Mouse (Mus musculus): ENCODE measurements around the gene Gap43. TPM values are rescaled to one million over a fixed set of nuclear protein-coding genes. Genes with fewer than 3 reads are reported as not detected.

Gap43 gene
- polyA plus RNA-seq, 1 experiment from 2014 or later, result 719 TPM

GRCm38 (mm10) chr16:42337663-42338062 is 2.8 kb downstream of the Gap43 start:
- Histone ChIP-seq H3K9ac (replicated peaks) (peak overlapping the region; percentile 78; the same call in 1 of the 2 replicates), H3K27me3 (no peaks in the 10 kb centered on the region), H3K27ac (replicated peaks) (peak overlapping the region; percentile 93), H3K4me3 (peak overlapping the region; percentile 68), H3K9me3 (no peaks in the 10 kb centered on the region), H3K4me2 (replicated peaks) (peak overlapping the region; percentile 71), H3K36me3 (no peaks in the 10 kb centered on the region), H3K4me1 (peaks cover 38% of the 10 kb centered on the region)
- no peak for ATAC-seq (replicated peaks)
- 56% methylated on average over 2 of the region's 2 CpGs for WGBS

GRCm38 (mm10) chr16:42336610-42337009 is 3.8 kb downstream of the Gap43 start:
- no peaks in the 10 kb centered on the region for H3K27me3 ChIP-seq
- H3K4me3 ChIP-seq, result peak overlapping the region; percentile 68
- no peaks in the 10 kb centered on the region for H3K36me3 ChIP-seq
- no peaks in the 10 kb centered on the region for H3K9me3 ChIP-seq
- peaks cover 40% of the 10 kb centered on the region for H3K4me1 ChIP-seq
- ATAC-seq (replicated peaks), result no peak
- H3K4me2 ChIP-seq (replicated peaks), result peak overlapping the region; percentile 71
- 0 out of 2 replicates have a peak overlapping the region, but pooled peaks have one; percentile 8 for H3K27ac ChIP-seq (replicated peaks)
- H3K9ac ChIP-seq (replicated peaks), result no peak overlapping the region
- 48% methylated on average over 2 of the region's 2 CpGs for WGBS

- 45% methylated on average over 4 of the region's 4 CpGs for WGBS
- no peaks in the 10 kb centered on the region for H3K9me3 ChIP-seq
- ATAC-seq (replicated peaks), result no peak
- peaks cover 15% of the 10 kb centered on the region for H3K4me1 ChIP-seq
- H3K4me3 ChIP-seq, result no peak overlapping the region
- no peak overlapping the region for H3K4me2 ChIP-seq (replicated peaks)
- H3K36me3 ChIP-seq, result no peaks in the 10 kb centered on the region; the same call in 1 of the 2 replicates
- H3K27me3 ChIP-seq, result no peaks in the 10 kb centered on the region
- no peak overlapping the region for H3K9ac ChIP-seq (replicated peaks)
- no peak overlapping the region for H3K27ac ChIP-seq (replicated peaks)
Measured at GRCm38 (mm10) chr16:42332321-42332720, 8.1 kb downstream of the Gap43 start.

DNA sequence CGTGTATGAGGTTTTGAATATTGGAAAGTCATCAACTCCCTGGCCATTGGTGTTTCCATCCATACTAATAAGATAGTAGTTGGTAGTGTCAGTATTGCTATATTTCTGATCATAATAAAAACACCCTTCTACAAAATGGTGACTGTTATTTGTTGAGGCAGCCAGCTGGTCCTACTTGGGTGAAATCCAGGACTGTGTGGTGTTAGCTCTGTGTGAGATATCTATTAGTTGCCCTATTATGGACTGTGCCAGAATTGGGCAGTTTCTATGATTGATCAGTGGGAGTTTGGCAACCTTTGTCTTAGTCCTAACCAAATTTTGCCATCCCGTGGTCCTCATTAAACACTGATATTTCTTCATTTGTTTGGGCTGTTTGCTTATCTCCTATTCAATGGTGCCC is 14.3 kb downstream of the Gap43 start:
- H3K27ac ChIP-seq (replicated peaks), result no peak overlapping the region
- H3K9me3 ChIP-seq, result no peaks in the 10 kb centered on the region
- ATAC-seq (replicated peaks), result 0 out of 2 replicates have a peak, but pooled peaks have one; percentile 32
- H3K4me1 ChIP-seq, result no peaks in the 10 kb centered on the region
- H3K9ac ChIP-seq (replicated peaks), result no peak overlapping the region
- no peaks in the 10 kb centered on the region; the same call in 1 of the 2 replicates for H3K36me3 ChIP-seq
- WGBS, result 69% methylated on average over 2 of the region's 2 CpGs
- no peak overlapping the region for H3K4me3 ChIP-seq
- H3K4me2 ChIP-seq (replicated peaks), result no peak overlapping the region
- H3K27me3 ChIP-seq, result no peaks in the 10 kb centered on the region

DNA sequence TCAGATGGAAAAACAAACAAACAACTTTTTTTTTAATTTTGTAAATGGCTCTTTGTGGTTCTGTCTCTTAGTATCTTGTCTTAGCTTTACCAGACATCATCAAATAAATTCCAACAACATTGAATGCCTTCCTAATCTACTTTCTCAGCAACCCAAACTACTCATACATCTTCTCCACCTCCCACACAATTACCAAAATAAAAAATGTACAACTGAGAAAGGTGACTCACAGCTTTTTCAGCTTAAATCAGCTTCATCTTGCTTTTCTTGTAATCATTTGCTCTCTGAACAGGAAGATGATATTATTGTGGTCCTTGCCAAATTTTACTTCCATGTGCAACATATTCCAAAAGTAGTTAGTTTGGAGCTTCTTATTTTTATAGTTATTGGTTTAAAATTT is 14.9 kb downstream of the Gap43 start:
- no peaks in the 10 kb centered on the region for H3K27me3 ChIP-seq
- no peak overlapping the region for H3K4me3 ChIP-seq
- no peaks in the 10 kb centered on the region for H3K4me1 ChIP-seq
- no peaks in the 10 kb centered on the region; the same call in 1 of the 2 replicates for H3K36me3 ChIP-seq
- H3K27ac ChIP-seq (replicated peaks), result no peak overlapping the region
- H3K9me3 ChIP-seq, result no peaks in the 10 kb centered on the region
- H3K9ac ChIP-seq (replicated peaks), result no peak overlapping the region
- H3K4me2 ChIP-seq (replicated peaks), result no peak overlapping the region
- no peak for ATAC-seq (replicated peaks)

DNA sequence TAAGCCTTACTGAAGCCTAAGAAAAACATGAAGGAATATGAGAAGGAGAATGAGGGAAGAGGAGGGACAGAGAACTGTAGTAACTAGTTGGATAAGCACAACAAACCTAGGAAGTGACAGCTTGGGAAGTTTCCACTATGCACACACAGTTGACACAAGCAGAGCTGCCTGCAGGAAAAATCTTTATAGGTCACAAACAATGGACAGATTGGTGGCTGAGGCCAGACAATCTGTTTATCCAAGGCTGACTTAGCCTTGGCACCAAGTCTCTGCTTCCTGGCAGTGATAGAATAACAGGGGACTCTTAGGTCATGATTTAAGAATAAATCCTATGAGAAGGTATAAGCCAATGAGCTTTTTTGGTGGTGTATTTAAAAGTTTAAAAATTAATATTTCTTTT is 20.6 kb downstream of the Gap43 start:
- H3K9me3 ChIP-seq, result no peaks in the 10 kb centered on the region
- no peak overlapping the region for H3K4me2 ChIP-seq (replicated peaks)
- H3K9ac ChIP-seq (replicated peaks), result no peak overlapping the region
- H3K36me3 ChIP-seq, result no peaks in the 10 kb centered on the region
- H3K4me1 ChIP-seq, result peaks cover 9% of the 10 kb centered on the region
- no peaks in the 10 kb centered on the region for H3K27me3 ChIP-seq
- no peak overlapping the region; the same call in 1 of the 2 replicates for H3K27ac ChIP-seq (replicated peaks)
- no peak overlapping the region for H3K4me3 ChIP-seq
- no peak for ATAC-seq (replicated peaks)

GRCm38 (mm10) chr16:42319365-42319764 is 21.1 kb downstream of the Gap43 start:
- no peak overlapping the region for H3K4me3 ChIP-seq
- no peak overlapping the region for H3K4me2 ChIP-seq (replicated peaks)
- no peak overlapping the region for H3K9ac ChIP-seq (replicated peaks)
- peaks cover 9% of the 10 kb centered on the region for H3K4me1 ChIP-seq
- WGBS, result 78% methylated on average over 5 of the region's 5 CpGs
- no peaks in the 10 kb centered on the region for H3K36me3 ChIP-seq
- no peaks in the 10 kb centered on the region for H3K27me3 ChIP-seq
- H3K9me3 ChIP-seq, result no peaks in the 10 kb centered on the region
- ATAC-seq (replicated peaks), result no peak
- no peak overlapping the region; the same call in 1 of the 2 replicates for H3K27ac ChIP-seq (replicated peaks)

DNA sequence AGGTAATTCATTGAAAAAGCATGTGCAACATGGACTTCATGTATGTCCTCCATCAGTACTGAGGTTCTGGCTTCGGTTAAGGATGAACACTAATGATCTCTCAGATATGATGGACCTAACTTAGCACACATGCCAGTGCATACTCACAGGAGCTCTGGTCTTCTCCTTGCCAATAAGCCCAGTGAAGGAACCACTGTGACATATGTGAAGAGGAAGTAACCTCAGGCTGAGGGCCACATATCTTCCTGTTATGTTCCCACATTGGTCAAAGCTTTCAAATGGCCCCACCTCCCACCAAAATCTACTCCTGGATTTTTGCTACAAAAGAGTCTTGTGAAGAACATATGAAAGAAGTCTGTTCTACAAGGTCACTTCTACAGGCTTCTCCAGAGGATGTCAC is 28.3 kb downstream of the Gap43 start:
- no peak for ATAC-seq (replicated peaks)
- no peaks in the 10 kb centered on the region for H3K27me3 ChIP-seq
- no peaks in the 10 kb centered on the region for H3K36me3 ChIP-seq
- H3K4me1 ChIP-seq, result 0 out of 2 replicates have a peak, but pooled peaks cover 8% of the 10 kb centered on the region
- 100% methylated on average over 1 of the region's 1 CpGs for WGBS
- no peak overlapping the region for H3K4me2 ChIP-seq (replicated peaks)
- no peak overlapping the region for H3K9ac ChIP-seq (replicated peaks)
- no peaks in the 10 kb centered on the region for H3K9me3 ChIP-seq
- H3K27ac ChIP-seq (replicated peaks), result no peak overlapping the region
- no peak overlapping the region for H3K4me3 ChIP-seq

DNA sequence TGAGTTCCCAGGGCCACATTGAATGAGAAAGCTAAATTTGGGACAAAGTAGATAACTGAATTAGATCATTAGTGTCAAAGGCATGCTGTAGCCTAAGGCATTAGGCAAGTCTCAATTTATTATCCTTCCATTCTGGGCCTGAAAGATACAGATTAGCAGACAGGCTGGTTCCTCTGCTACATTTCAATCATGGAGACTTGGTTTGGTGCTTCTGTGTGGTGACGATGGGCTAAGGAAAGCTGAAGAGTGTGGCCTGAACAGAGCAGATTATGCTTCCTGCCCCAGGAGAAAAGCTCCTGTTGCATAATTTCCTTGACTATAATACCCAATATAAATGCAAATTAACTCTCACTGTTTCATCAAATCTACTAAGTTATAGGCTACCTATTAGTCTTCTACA is 31.7 kb downstream of the Gap43 start:
- Histone ChIP-seq H3K27me3 (no peaks in the 10 kb centered on the region), H3K4me1 (peaks cover 35% of the 10 kb centered on the region), H3K4me3 (no peak overlapping the region), H3K9ac (replicated peaks) (no peak overlapping the region), H3K36me3 (no peaks in the 10 kb centered on the region), H3K27ac (replicated peaks) (no peak overlapping the region), H3K9me3 (no peaks in the 10 kb centered on the region), H3K4me2 (replicated peaks) (no peak overlapping the region)
- 41% methylated on average over 1 of the region's 1 CpGs for WGBS
- ATAC-seq (replicated peaks), result no peak

- H3K27me3 ChIP-seq, result no peaks in the 10 kb centered on the region
- ATAC-seq (replicated peaks), result peak; percentile 88
- WGBS, result 3% methylated on average over 14 of the region's 14 CpGs
- no peaks in the 10 kb centered on the region for H3K36me3 ChIP-seq
- H3K4me3 ChIP-seq, result peak overlapping the region; percentile 29
- H3K27ac ChIP-seq (replicated peaks), result peak overlapping the region; percentile 66
- H3K9ac ChIP-seq (replicated peaks), result peak overlapping the region; percentile 36
- peak overlapping the region; percentile 48 for H3K4me2 ChIP-seq (replicated peaks)
- no peaks in the 10 kb centered on the region for H3K9me3 ChIP-seq
- H3K4me1 ChIP-seq, result peaks cover 43% of the 10 kb centered on the region
Measured at GRCm38 (mm10) chr16:42305934-42306701, 34.3 kb downstream of the Gap43 start.

DNA sequence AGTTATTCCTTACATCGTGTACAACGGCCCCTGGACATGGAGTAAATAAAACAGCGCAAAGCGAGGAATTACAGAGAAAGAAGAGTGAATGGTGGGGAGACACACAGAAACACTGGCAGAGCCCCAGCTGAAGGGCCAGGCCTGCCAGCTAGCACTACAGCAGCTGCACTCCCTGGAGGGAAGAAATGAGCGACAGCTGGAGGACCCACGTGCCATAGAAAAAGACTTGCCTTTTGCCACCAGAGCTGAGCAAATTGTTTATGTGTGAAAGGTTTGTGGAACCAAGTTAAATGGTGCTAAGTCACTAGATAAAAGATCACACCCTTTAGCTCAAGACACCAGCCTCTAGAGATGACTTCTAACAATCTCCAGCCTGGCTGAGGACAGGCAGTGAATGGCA is 37.0 kb downstream of the Gap43 start:
- H3K27me3 ChIP-seq, result no peaks in the 10 kb centered on the region
- peaks cover 35% of the 10 kb centered on the region for H3K4me1 ChIP-seq
- 14% methylated on average over 6 of the region's 6 CpGs for WGBS

DNA sequence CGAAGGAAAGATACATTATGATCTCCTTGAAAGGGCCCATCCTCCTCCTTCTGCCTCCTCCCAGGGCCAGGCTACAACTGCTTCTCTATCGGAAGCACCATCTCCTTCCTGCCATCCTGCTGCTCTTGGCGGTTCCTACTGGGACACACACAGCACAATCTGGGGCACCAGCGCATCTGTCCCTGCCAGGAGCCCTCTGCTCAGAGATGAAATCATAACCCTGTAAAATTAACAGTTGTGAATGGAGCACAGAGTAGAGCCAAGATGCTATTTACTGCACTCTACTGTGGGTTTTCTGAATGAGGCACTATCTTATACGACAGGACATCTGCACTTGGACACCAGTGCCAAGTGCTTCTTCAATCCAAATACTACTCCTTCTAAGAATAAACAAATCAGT is 46.0 kb downstream of the Gap43 start:
- H3K9me3 ChIP-seq, result no peaks in the 10 kb centered on the region
- H3K36me3 ChIP-seq, result no peaks in the 10 kb centered on the region; the same call in 1 of the 2 replicates
- H3K4me2 ChIP-seq (replicated peaks), result no peak overlapping the region
- H3K27ac ChIP-seq (replicated peaks), result 0 out of 2 replicates have a peak overlapping the region, but pooled peaks have one; percentile 3
- WGBS, result 67% methylated on average over 5 of the region's 5 CpGs
- no peak overlapping the region for H3K9ac ChIP-seq (replicated peaks)
- peaks cover 5% of the 10 kb centered on the region; the same call in 1 of the 2 replicates for H3K4me1 ChIP-seq
- H3K4me3 ChIP-seq, result no peak overlapping the region
- H3K27me3 ChIP-seq, result no peaks in the 10 kb centered on the region
- ATAC-seq (replicated peaks), result peak; percentile 24

More for the DNA sequence above, 37.0 kb downstream of the Gap43 start:
- no peak overlapping the region for H3K4me2 ChIP-seq (replicated peaks)
- no peak overlapping the region for H3K4me3 ChIP-seq
- H3K9ac ChIP-seq (replicated peaks), result no peak overlapping the region
- peak overlapping the region; percentile 69 for H3K27ac ChIP-seq (replicated peaks)
- peak; percentile 73 for ATAC-seq (replicated peaks)
- no peaks in the 10 kb centered on the region for H3K9me3 ChIP-seq
- no peaks in the 10 kb centered on the region for H3K36me3 ChIP-seq

Measured in forebrain, embryonic 15.5 days (tissue).